Mouse (Mus musculus): ENCODE results near the gene Ralgapa2. TPM values are rescaled to one million over a fixed set of nuclear protein-coding genes. Genes with fewer than 3 reads are reported as not detected.

Gene Ralgapa2
- polyA plus RNA-seq, 1 experiment from 2014 or later = 11.1 TPM

DNA sequence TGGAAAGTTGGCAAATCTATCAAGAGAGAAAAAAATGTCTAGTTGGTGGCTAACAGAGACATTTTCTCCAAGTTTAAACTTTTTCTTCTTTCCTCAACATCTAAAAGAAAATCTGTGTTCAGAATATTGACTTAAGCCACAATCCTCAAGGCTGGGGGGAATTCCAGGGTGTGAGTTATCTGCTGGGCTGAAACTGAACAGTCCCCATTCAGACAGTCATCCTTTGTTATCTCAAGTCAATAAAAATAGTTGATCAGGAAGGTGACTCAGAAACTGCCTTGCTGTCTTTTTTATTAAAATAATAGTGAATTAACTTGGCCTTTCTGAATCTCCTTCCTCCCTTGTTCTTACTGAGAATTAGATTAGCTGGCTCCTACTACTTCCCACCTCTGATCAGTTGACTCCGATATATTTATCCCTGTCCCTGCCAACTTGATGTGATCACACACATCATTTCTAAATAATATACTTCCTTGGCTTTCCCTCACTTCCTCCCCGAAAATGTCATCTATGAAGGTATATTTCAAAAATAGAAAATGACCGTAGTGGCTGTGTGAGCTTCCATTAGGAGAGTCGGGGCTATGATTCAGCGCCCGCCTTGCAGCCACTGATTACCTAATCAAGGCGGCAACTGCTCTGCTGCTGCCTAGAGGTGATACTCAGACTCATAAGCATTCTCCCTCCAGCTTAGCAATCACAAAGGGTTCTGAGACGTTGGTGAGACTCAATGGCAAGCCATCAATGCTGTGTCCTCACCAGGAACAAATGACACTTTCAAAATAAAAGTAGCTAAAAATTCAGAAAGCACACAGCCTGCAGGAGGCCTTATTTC is 21.2 kb upstream of the Ralgapa2 start:
- Histone ChIP-seq H3K9ac (ENCODE audit: low read length) (no peak overlapping the region), H3K9me3 (replicated peaks; ENCODE audit: control insufficient read depth, low read length) (no peaks in the 10 kb centered on the region), H3K36me3 (ENCODE audit: control insufficient read depth, insufficient read depth) (no peaks in the 10 kb centered on the region), H3K4me1 (ENCODE audit: control insufficient read depth, insufficient read depth, low read length) (peaks cover 14% of the 10 kb centered on the region), H3K27me3 (ENCODE audit: control insufficient read depth, insufficient read depth, low read length) (no peaks in the 10 kb centered on the region), H3K27ac (ENCODE audit: low read length) (peak overlapping the region; percentile 59), H3K4me3 (ENCODE audit: low read length) (no peak overlapping the region), H3K4me2 (ENCODE audit: low read depth, low read length) (peak overlapping the region; percentile 17; the same call in 1 of the 2 replicates)
- WGBS = 29% methylated on average over 8 of the region's 8 CpGs
- peak; percentile 65 for ATAC-seq (replicated peaks; ENCODE audit: extremely low read depth, insufficient read depth, low FRiP score)

DNA sequence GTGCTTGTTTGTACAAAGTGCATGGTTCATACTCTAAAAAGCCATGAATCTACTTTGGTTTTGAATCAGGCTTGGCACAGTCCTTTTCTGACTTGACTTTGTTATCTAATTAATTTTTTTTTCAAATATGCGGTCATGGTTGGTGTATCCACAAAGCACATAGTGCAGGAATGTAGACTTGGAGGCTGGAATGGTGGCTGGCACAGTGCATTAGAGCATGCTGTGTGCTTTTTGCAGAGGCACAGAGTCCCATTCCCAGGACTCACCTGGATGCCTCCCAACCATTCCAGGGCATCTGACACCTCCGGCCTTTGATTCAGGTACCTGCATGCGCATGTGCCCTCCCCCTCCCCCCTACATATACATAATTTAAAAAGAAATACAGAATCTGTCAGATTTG is 20.3 kb upstream of the Ralgapa2 start:
- H3K27me3 ChIP-seq (ENCODE audit: control insufficient read depth, insufficient read depth, low read length) = no peaks in the 10 kb centered on the region
- 75% methylated on average over 3 of the region's 3 CpGs for WGBS
- peak overlapping the region; percentile 46; the same call in 1 of the 2 replicates for H3K27ac ChIP-seq (ENCODE audit: low read length)
- no peak overlapping the region for H3K4me2 ChIP-seq (ENCODE audit: low read depth, low read length)
- no peak overlapping the region for H3K9ac ChIP-seq (ENCODE audit: low read length)
- no peak overlapping the region for H3K4me3 ChIP-seq (ENCODE audit: low read length)
- peaks cover 14% of the 10 kb centered on the region for H3K4me1 ChIP-seq (ENCODE audit: control insufficient read depth, insufficient read depth, low read length)
- H3K9me3 ChIP-seq (replicated peaks; ENCODE audit: control insufficient read depth, low read length) = no peaks in the 10 kb centered on the region
- ATAC-seq (replicated peaks; ENCODE audit: extremely low read depth, insufficient read depth, low FRiP score) = no peak
- no peaks in the 10 kb centered on the region for H3K36me3 ChIP-seq (ENCODE audit: control insufficient read depth, insufficient read depth)

DNA sequence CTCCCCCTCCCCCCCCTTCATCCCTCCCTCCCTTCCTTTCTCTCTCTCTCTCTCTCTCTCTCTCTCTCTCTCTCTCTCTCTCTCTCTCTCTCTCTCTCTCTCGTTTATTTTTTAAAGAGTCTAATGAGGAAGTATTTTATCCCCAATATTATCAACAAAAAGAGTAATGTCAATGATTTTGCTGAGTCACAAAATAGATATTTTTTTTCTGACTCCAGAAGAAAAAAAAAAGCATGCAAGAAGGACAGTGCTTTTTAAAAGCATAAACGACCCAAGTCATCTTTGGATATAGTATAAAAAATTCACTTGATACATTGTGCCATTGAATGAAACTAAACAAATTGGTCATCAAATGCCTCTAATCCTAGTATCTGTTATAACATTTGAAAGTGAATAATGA is 13.3 kb upstream of the Ralgapa2 start:
- no peak overlapping the region for H3K4me2 ChIP-seq (ENCODE audit: low read depth, low read length)
- H3K4me1 ChIP-seq (ENCODE audit: control insufficient read depth, insufficient read depth, low read length) = no peaks in the 10 kb centered on the region
- no peak overlapping the region for H3K27ac ChIP-seq (ENCODE audit: low read length)
- no peaks in the 10 kb centered on the region for H3K9me3 ChIP-seq (replicated peaks; ENCODE audit: control insufficient read depth, low read length)
- ATAC-seq (replicated peaks; ENCODE audit: extremely low read depth, insufficient read depth, low FRiP score) = no peak
- no peak overlapping the region for H3K9ac ChIP-seq (ENCODE audit: low read length)
- H3K36me3 ChIP-seq (ENCODE audit: control insufficient read depth, insufficient read depth) = no peaks in the 10 kb centered on the region
- no peaks in the 10 kb centered on the region for H3K27me3 ChIP-seq (ENCODE audit: control insufficient read depth, insufficient read depth, low read length)
- WGBS = 28% methylated on average over 2 of the region's 2 CpGs
- no peak overlapping the region for H3K4me3 ChIP-seq (ENCODE audit: low read length)

DNA sequence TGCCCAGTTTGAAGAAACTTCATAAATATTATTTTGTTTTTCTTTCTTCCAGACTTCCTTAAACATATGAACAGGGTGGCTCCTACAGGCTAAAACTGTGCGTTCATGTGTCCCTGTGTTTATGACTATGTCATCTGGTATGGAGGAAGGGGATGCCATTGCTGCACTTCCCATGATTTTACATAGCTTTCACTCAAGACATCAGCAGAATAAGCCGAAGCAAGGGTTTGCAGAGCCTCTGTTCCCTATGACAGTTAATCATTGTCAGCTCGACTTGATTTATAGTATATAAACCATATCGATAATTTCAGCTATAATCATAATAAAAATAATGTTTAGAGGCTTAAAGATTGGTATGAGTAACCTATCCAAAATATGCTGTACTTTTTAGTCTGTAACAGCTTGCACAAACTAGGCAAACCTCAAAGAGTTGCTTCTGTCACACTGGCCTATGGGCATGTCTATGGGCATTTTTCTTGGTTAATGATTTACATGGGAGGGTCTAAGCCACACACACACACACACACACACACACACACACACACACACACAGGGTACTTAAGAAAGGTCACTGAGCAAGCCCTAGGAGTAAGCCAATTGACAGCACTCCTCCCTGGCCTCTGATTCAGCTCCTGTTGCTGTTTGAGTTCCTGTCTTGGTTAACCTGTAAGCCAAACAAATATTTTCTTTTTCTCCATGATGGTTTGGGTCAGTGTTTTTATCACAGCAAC is 12.7 kb upstream of the Ralgapa2 start:
- H3K36me3 ChIP-seq (ENCODE audit: control insufficient read depth, insufficient read depth) = no peaks in the 10 kb centered on the region
- ATAC-seq (replicated peaks; ENCODE audit: extremely low read depth, insufficient read depth, low FRiP score) = no peak
- H3K4me3 ChIP-seq (ENCODE audit: low read length) = no peak overlapping the region
- H3K9ac ChIP-seq (ENCODE audit: low read length) = no peak overlapping the region
- no peaks in the 10 kb centered on the region for H3K27me3 ChIP-seq (ENCODE audit: control insufficient read depth, insufficient read depth, low read length)
- 78% methylated on average over 4 of the region's 4 CpGs for WGBS
- H3K27ac ChIP-seq (ENCODE audit: low read length) = no peak overlapping the region
- no peak overlapping the region for H3K4me2 ChIP-seq (ENCODE audit: low read depth, low read length)
- no peaks in the 10 kb centered on the region for H3K9me3 ChIP-seq (replicated peaks; ENCODE audit: control insufficient read depth, low read length)
- no peaks in the 10 kb centered on the region for H3K4me1 ChIP-seq (ENCODE audit: control insufficient read depth, insufficient read depth, low read length)

DNA sequence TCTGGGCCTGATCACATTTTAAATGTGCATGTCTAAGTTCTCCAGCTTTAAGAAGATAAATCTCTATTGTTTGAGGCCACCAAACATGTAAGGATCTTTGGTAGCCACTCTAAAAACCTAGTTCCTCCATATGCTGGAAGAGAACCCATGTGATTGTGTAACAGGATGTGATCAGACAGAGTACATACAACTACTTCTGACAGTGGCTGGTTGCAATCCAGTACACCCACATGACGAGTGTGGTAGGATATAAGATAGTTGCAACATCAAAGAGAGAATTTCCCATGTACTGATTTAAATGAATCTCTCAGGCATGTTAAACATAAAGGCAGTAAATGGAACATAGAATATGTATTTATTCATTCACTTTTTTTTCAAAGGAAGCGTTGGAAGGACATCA is 4.8 kb upstream of the Ralgapa2 start:
- Histone ChIP-seq H3K4me1 (ENCODE audit: control insufficient read depth, insufficient read depth, low read length) (peaks cover 5% of the 10 kb centered on the region), H3K36me3 (ENCODE audit: control insufficient read depth, insufficient read depth) (no peaks in the 10 kb centered on the region), H3K4me2 (ENCODE audit: low read depth, low read length) (no peak overlapping the region), H3K9me3 (replicated peaks; ENCODE audit: control insufficient read depth, low read length) (no peaks in the 10 kb centered on the region), H3K27me3 (ENCODE audit: control insufficient read depth, insufficient read depth, low read length) (no peaks in the 10 kb centered on the region), H3K9ac (ENCODE audit: low read length) (no peak overlapping the region), H3K27ac (ENCODE audit: low read length) (no peak overlapping the region), H3K4me3 (ENCODE audit: low read length) (no peak overlapping the region)
- 80% methylated on average over 2 of the region's 2 CpGs for WGBS
- no peak for ATAC-seq (replicated peaks; ENCODE audit: extremely low read depth, insufficient read depth, low FRiP score)

DNA sequence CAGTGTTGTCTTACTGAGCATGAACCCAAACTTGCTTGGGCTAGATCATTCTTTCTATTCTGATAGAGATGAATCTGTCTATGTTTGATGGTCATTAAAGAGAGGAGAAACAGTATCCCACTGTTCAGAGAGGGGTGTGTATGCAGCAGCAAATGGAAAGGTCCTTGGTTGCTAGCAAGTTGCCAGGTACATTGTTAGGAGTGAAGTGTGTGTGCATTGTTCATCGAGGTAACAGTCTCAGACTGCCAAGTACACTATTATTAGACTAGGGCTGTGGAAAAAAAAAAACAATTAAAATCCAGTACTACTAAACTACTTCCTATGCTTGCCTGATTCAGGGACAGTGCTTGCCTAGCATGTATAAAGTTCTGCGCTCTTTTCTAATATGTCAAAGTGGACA is 2.9 kb upstream of the Ralgapa2 start:
- WGBS = 56% methylated on average over 2 of the region's 2 CpGs
- no peak for ATAC-seq (replicated peaks; ENCODE audit: extremely low read depth, insufficient read depth, low FRiP score)
- H3K4me1 ChIP-seq (ENCODE audit: control insufficient read depth, insufficient read depth, low read length) = peaks cover 14% of the 10 kb centered on the region
- no peak overlapping the region for H3K4me2 ChIP-seq (ENCODE audit: low read depth, low read length)
- no peaks in the 10 kb centered on the region for H3K27me3 ChIP-seq (ENCODE audit: control insufficient read depth, insufficient read depth, low read length)
- no peaks in the 10 kb centered on the region for H3K9me3 ChIP-seq (replicated peaks; ENCODE audit: control insufficient read depth, low read length)
- no peak overlapping the region for H3K9ac ChIP-seq (ENCODE audit: low read length)
- H3K4me3 ChIP-seq (ENCODE audit: low read length) = no peak overlapping the region
- H3K36me3 ChIP-seq (ENCODE audit: control insufficient read depth, insufficient read depth) = no peaks in the 10 kb centered on the region
- H3K27ac ChIP-seq (ENCODE audit: low read length) = no peak overlapping the region

DNA sequence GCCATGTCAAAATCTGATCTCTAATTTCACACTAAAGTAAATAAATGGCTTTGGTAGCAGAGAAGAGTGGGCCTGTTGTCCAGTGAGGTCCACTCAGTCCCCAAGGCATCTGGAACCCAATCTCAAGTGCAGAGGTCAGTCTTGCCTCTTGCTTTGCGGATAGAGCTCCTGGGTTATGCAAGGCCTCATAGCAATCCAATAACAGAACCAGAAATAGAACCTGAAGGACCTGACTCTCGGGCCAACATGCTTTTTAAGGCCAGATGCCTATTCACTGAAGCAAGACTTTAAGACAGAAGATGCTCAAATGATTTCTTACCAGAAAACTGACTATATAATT is 407 bp upstream of the Ralgapa2 start:
- no peak overlapping the region for H3K4me3 ChIP-seq (ENCODE audit: low read length)
- peaks cover 20% of the 10 kb centered on the region for H3K4me1 ChIP-seq (ENCODE audit: control insufficient read depth, insufficient read depth, low read length)
- no peaks in the 10 kb centered on the region for H3K27me3 ChIP-seq (ENCODE audit: control insufficient read depth, insufficient read depth, low read length)
- no peak overlapping the region; the same call in 1 of the 2 replicates for H3K9ac ChIP-seq (ENCODE audit: low read length)
- H3K36me3 ChIP-seq (ENCODE audit: control insufficient read depth, insufficient read depth) = no peaks in the 10 kb centered on the region
- no peak overlapping the region for H3K27ac ChIP-seq (ENCODE audit: low read length)
- ATAC-seq (replicated peaks; ENCODE audit: extremely low read depth, insufficient read depth, low FRiP score) = no peak
- no peaks in the 10 kb centered on the region for H3K9me3 ChIP-seq (replicated peaks; ENCODE audit: control insufficient read depth, low read length)
- 50% methylated on average over 2 of the region's 2 CpGs for WGBS
- peak overlapping the region; percentile 58 for H3K4me2 ChIP-seq (ENCODE audit: low read depth, low read length)

DNA sequence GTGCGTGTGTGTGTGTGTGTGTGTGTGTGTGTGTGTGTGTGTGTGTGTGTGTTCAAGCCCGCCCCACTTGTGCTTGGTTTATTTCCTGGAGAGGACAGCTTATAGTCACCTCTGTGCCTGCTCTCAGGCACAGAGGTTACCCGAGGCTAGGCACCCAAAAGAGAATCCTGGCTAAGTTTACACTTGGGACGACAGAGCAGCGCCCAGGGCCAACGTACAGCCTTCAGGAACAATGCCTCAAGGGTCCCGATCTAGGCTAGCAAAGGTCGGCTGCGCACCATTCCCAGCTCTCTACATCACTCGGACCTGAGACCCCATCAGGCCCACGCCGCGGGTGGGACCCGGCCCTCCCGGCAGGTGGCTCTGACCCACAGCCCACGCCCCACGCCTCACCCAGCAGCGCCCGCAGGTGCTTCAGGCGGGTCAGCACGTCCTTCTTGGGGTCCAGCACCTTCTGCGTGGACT is 711 bp downstream of the Ralgapa2 start:
- Histone ChIP-seq H3K9me3 (replicated peaks; ENCODE audit: control insufficient read depth, low read length) (no peaks in the 10 kb centered on the region), H3K4me2 (ENCODE audit: low read depth, low read length) (peak overlapping the region; percentile 67), H3K9ac (ENCODE audit: low read length) (peak overlapping the region; percentile 96), H3K27ac (ENCODE audit: low read length) (peak overlapping the region; percentile 82), H3K27me3 (ENCODE audit: control insufficient read depth, insufficient read depth, low read length) (no peaks in the 10 kb centered on the region), H3K4me3 (ENCODE audit: low read length) (peak overlapping the region; percentile 92), H3K36me3 (ENCODE audit: control insufficient read depth, insufficient read depth) (no peaks in the 10 kb centered on the region), H3K4me1 (ENCODE audit: control insufficient read depth, insufficient read depth, low read length) (peaks cover 20% of the 10 kb centered on the region)
- WGBS = under 1% methylated on average over 22 of the region's 22 CpGs
- ATAC-seq (replicated peaks; ENCODE audit: extremely low read depth, insufficient read depth, low FRiP score) = peak; percentile 19

DNA sequence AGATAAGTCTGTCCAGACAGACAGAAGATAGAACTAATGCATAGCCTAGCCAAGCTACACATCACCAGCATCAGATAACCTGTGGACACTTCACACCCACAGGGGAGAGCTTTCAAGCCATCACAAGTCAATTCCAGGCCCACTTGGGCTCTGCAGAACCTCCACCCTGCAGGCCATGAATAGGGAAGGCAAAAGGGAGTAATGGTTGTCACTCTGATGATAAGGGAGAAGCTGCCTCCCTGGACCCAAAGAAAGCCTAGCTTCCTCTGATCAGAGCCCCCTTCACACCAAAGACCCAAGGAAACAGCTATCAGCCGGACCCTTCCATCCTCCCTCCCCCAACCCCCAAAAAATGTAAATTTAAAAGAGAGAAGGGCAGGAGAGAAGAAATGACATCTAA is 1.4 kb downstream of the Ralgapa2 start:
- H3K4me3 ChIP-seq (ENCODE audit: low read length) = peak overlapping the region; percentile 92
- no peaks in the 10 kb centered on the region for H3K36me3 ChIP-seq (ENCODE audit: control insufficient read depth, insufficient read depth)
- no peaks in the 10 kb centered on the region for H3K9me3 ChIP-seq (replicated peaks; ENCODE audit: control insufficient read depth, low read length)
- no peaks in the 10 kb centered on the region for H3K27me3 ChIP-seq (ENCODE audit: control insufficient read depth, insufficient read depth, low read length)
- no peak for ATAC-seq (replicated peaks; ENCODE audit: extremely low read depth, insufficient read depth, low FRiP score)
- WGBS = 44% methylated on average over 1 of the region's 1 CpGs
- peak overlapping the region; percentile 67 for H3K4me2 ChIP-seq (ENCODE audit: low read depth, low read length)
- H3K9ac ChIP-seq (ENCODE audit: low read length) = peak overlapping the region; percentile 96
- H3K27ac ChIP-seq (ENCODE audit: low read length) = 0 out of 2 replicates have a peak overlapping the region, but pooled peaks have one; percentile 16
- peaks cover 20% of the 10 kb centered on the region for H3K4me1 ChIP-seq (ENCODE audit: control insufficient read depth, insufficient read depth, low read length)
